In the genomic region with DNA sequence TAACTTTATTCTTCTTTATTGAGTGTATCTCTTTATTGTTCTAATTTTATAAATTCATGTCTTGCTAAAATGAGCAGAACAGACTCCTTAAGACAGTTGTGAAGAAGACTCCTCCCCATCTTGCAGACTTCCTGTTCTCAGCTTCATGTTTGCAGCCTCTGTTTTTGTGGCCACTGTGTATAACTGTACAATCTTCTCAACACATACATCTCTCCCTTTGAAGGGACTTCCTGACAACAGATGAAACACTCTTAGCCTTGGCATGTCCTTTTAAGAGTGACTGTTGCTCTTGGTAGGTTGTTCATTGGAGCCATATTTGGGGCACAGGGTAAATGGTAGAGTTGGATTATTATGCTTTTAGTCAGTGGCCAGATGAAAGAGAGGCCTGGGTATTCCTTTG, we compare ENCODE assay signal across 17 mouse cellular contexts. TPM values are rescaled to one million over a fixed set of nuclear protein-coding genes. Genes with fewer than 3 reads are reported as not detected.
DNase-seq lines count a peak whose midpoint lies in the region; ATAC-seq and TF ChIP-seq lines count a peak whose summit lies in the region.
"Had no signal": no experiment of that assay in that cellular context is flagged by ENCODE, and none has a peak within 500 bp of the region (broad histone marks: within the 10 kb centered on the region; RNA-seq: fewer than 3 reads in every experiment).

No protein-coding gene starts in this region.

- no peaks in the 10 kb centered on the region for H3K27me3 ChIP-seq in liver, embryonic 15.5 days
- no peaks in the 10 kb centered on the region for H3K27me3 ChIP-seq in liver, postnatal 0 days (ENCODE audit: insufficient read depth, low read length)
- no peaks in the 10 kb centered on the region for H3K27me3 ChIP-seq in stomach, postnatal 0 days (ENCODE audit: control insufficient read depth, insufficient read depth, low read length)
- H3K27me3 ChIP-seq in midbrain, embryonic 10.5 days (ENCODE audit: low read depth, poor library complexity, severe bottlenecking): no peaks in the 10 kb centered on the region
- H3K27me3 ChIP-seq: stomach, embryonic 15.5 days had no signal

- TF ChIP-seq EP300 in liver, postnatal 0 days (IDR thresholded peaks at IDR 0.05; ENCODE audit: low read depth): no peak
- no peak for TF ChIP-seq EP300 in stomach, postnatal 0 days (optimal IDR thresholded peaks at IDR 0.05)

- no peaks in the 10 kb centered on the region for H3K9me3 ChIP-seq in liver, embryonic 15.5 days (replicated peaks)
- H3K9me3 ChIP-seq in liver, postnatal 0 days (ENCODE audit: low read length): no peaks in the 10 kb centered on the region
- no peaks in the 10 kb centered on the region for H3K9me3 ChIP-seq in stomach, postnatal 0 days (ENCODE audit: control insufficient read depth, low read length)
- H3K9me3 ChIP-seq in midbrain, embryonic 10.5 days (replicated peaks): no peaks in the 10 kb centered on the region
- H3K9me3 ChIP-seq: heart, embryonic 10.5 days; hindbrain, embryonic 10.5 days; stomach, embryonic 15.5 days had no signal

- 0 out of 2 replicates have a peak overlapping the region, but pooled peaks have one; percentile 3 for H3K27ac ChIP-seq in liver, embryonic 15.5 days (replicated peaks)
- no peak overlapping the region for H3K27ac ChIP-seq in liver, postnatal 0 days (ENCODE audit: low read depth)
- peak overlapping the region; percentile 86 for H3K27ac ChIP-seq in stomach, postnatal 0 days (replicated peaks)
- no peak overlapping the region for H3K27ac ChIP-seq in midbrain, embryonic 10.5 days (replicated peaks)
- H3K27ac ChIP-seq: heart, embryonic 10.5 days; hindbrain, embryonic 10.5 days had no signal

- no peak for ATAC-seq in liver, embryonic 15.5 days (ENCODE audit: insufficient read depth)
- no peak for ATAC-seq in liver, postnatal 0 days
- ATAC-seq in stomach, postnatal 0 days (ENCODE audit: low FRiP score, low TSS enrichment): no peak
- ATAC-seq: forebrain, embryonic 16.5 days had no signal

- DNase-seq in liver, postnatal 0 days: no peak
- peak; percentile 48 to 63 for DNase-seq in CD8-positive naive resting alpha-beta T cell, adult 2 months (ENCODE audit: low read depth in 2 of 2, low spot score in 2 of 2)
- DNase-seq in induced T-regulatory cell, adult 2 months (ENCODE audit: low read depth): peak; percentile 86
- DNase-seq in stomach, postnatal 0 days (ENCODE audit: low spot score): no peak
- no peak for DNase-seq in cerebellum, adult 9-11 months
- no peak for DNase-seq in midbrain, embryonic 10.5 days (ENCODE audit: low spot score)
- DNase-seq: adrenal gland, adult 8-10 months; cerebellum, postnatal 10 days; kidney, adult 18-20 months; lung, postnatal 14 days; right cerebral cortex, postnatal 14 days had no signal

- no peak overlapping the region for H3K9ac ChIP-seq in liver, embryonic 15.5 days
- no peak overlapping the region for H3K9ac ChIP-seq in liver, postnatal 0 days (replicated peaks)
- H3K9ac ChIP-seq in stomach, postnatal 0 days (ENCODE audit: low read length): no peak overlapping the region
- H3K9ac ChIP-seq: stomach, embryonic 15.5 days had no signal

- no peak for TF ChIP-seq CTCF in liver, postnatal 0 days (IDR thresholded peaks at IDR 0.05; ENCODE audit: low read depth)
- TF ChIP-seq CTCF in stomach, postnatal 0 days (IDR thresholded peaks at IDR 0.05; ENCODE audit: low read depth): no peak

- no peak overlapping the region for H3K4me2 ChIP-seq in liver, embryonic 15.5 days
- H3K4me2 ChIP-seq in liver, postnatal 0 days (ENCODE audit: low read depth, low read length): no peak overlapping the region
- no peak overlapping the region for H3K4me2 ChIP-seq in stomach, postnatal 0 days (replicated peaks; ENCODE audit: low read depth)
- H3K4me2 ChIP-seq: stomach, embryonic 15.5 days had no signal

- H3K36me3 ChIP-seq in liver, embryonic 15.5 days (replicated peaks): no peaks in the 10 kb centered on the region
- H3K36me3 ChIP-seq in liver, postnatal 0 days (replicated peaks; ENCODE audit: insufficient read depth, low read length): no peaks in the 10 kb centered on the region
- H3K36me3 ChIP-seq in stomach, postnatal 0 days (ENCODE audit: control insufficient read depth, insufficient read depth, low read length): no peaks in the 10 kb centered on the region
- peaks cover 9% of the 10 kb centered on the region; the same call in 1 of the 2 replicates for H3K36me3 ChIP-seq in midbrain, embryonic 10.5 days
- H3K36me3 ChIP-seq: stomach, embryonic 15.5 days had no signal

- no peak overlapping the region for H3K4me3 ChIP-seq in liver, embryonic 15.5 days (replicated peaks)
- H3K4me3 ChIP-seq in liver, postnatal 0 days (ENCODE audit: low read depth, low read length): no peak overlapping the region
- H3K4me3 ChIP-seq in stomach, postnatal 0 days (ENCODE audit: low read depth, low read length): no peak overlapping the region
- no peak overlapping the region for H3K4me3 ChIP-seq in midbrain, embryonic 10.5 days
- H3K4me3 ChIP-seq: erythroblast, embryonic 14.5 days; heart, embryonic 10.5 days; hindbrain, embryonic 10.5 days; stomach, embryonic 15.5 days had no signal

- peaks cover 62% of the 10 kb centered on the region for H3K4me1 ChIP-seq in liver, embryonic 15.5 days (replicated peaks)
- H3K4me1 ChIP-seq in liver, postnatal 0 days (ENCODE audit: insufficient read depth): peaks cover 20% of the 10 kb centered on the region
- peaks cover 20% of the 10 kb centered on the region for H3K4me1 ChIP-seq in stomach, postnatal 0 days (replicated peaks; ENCODE audit: control insufficient read depth, insufficient read depth)
- H3K4me1 ChIP-seq in midbrain, embryonic 10.5 days: no peaks in the 10 kb centered on the region

RNA-seq across cellular contexts. Expression of gene Nck2, which starts 20.6 kb away (rescaled TPM):
- polyA plus RNA-seq in liver, embryonic 15.5 days (2015; fragmentation: Nextera tagmentation; extraction: Ambion mirVana): 10.2 and 10.8 TPM in 2 replicates
- 5.4 and 6.0 TPM in 2 replicates for polyA plus RNA-seq in liver, postnatal 0 days (2015; fragmentation: Nextera tagmentation; extraction: Ambion mirVana)
- polyA plus RNA-seq in stomach, postnatal 0 days (2015; fragmentation: Nextera tagmentation; extraction: Ambion mirVana): 41.4 and 41.7 TPM in 2 replicates
- 35.0 and 36.8 TPM in 2 replicates for polyA plus RNA-seq in midbrain, embryonic 10.5 days (2016; fragmentation: Nextera tagmentation; extraction: Ambion mirVana)

Comparison
In these comparisons a context has a peak if more than half of its experiments do, and no peak if none do; other contexts are left out.
1. H3K27ac ChIP-seq: peak in liver, embryonic 15.5 days (single experiment) and stomach, postnatal 0 days (single experiment); none in liver, postnatal 0 days (single experiment) and midbrain, embryonic 10.5 days (single experiment).
2. DNase-seq: peak in CD8-positive naive resting alpha-beta T cell, adult 2 months (2 of 2) and induced T-regulatory cell, adult 2 months (single experiment); none in liver, postnatal 0 days (single experiment), stomach, postnatal 0 days (single experiment), cerebellum, adult 9-11 months (single experiment) and midbrain, embryonic 10.5 days (single experiment).